Mouse (Mus musculus) MEL (cell line): ENCODE measurements at regions not wholly inside any gene's neighbourhood (a gene's known extent, or its start where the extent isn't known, plus 50 kb on each side); places are given as distances from the start of the nearest gene placed in this dataset.

ENCODE experiments used
- CTCF ChIP-seq, 3 experiments: IDR thresholded peaks in 2 of 3; conservative IDR thresholded peaks in 1 of 3; 2 replicates each; pipeline ENCODE4 v1.5.1; 2011 to 2012; ENCODE audit warnings: low read length in 3 of 3, low read depth in 2 of 3, mild to moderate bottlenecking in 2 of 3, improper control_type of control experiment in 1 of 3, inconsistent platforms in 1 of 3, mixed read lengths in 1 of 3, moderate library complexity in 1 of 3; ENCODE audit not compliant: control insufficient read depth in 1 of 3, insufficient read depth in 1 of 3, poor library complexity in 1 of 3, severe bottlenecking in 1 of 3
- GATA1 ChIP-seq: IDR thresholded peaks from 2 replicates; pipeline ENCODE4 v1.6.1; 2011; ENCODE audit warnings: low read depth, low read length, improper control_type of control experiment
- HCFC1 ChIP-seq: IDR thresholded peaks from 2 replicates; pipeline ENCODE4 v1.6.1; 2012; ENCODE audit warnings: low read depth, mild to moderate bottlenecking, inconsistent platforms, low read length, improper control_type of control experiment, moderate library complexity
- MAFK ChIP-seq: IDR thresholded peaks from 2 replicates; pipeline ENCODE4 v1.6.1; 2011; ENCODE audit warnings: low read depth, mild to moderate bottlenecking, low read length, improper control_type of control experiment, borderline replicate concordance
- MAX ChIP-seq: IDR thresholded peaks from 2 replicates; pipeline ENCODE4 v1.6.1; 2011; ENCODE audit warnings: low read length, improper control_type of control experiment
- MYC ChIP-seq: IDR thresholded peaks from 2 replicates; pipeline ENCODE4 v1.6.1; 2011; ENCODE audit warnings: low read depth, mild to moderate bottlenecking, low read length, improper control_type of control experiment, moderate library complexity
- NRF1 ChIP-seq: IDR thresholded peaks from 2 replicates; pipeline ENCODE4 v1.6.1; 2014; ENCODE audit warnings: low read depth, mild to moderate bottlenecking, inconsistent platforms, low read length, improper control_type of control experiment, moderate library complexity; ENCODE audit not compliant: poor library complexity, insufficient read depth, severe bottlenecking
- POLR2A ChIP-seq, 2 experiments: IDR thresholded peaks; 2 replicates each; pipeline ENCODE4 v1.6.1; 2011 to 2012; ENCODE audit warnings: low read length in 2 of 2, mild to moderate bottlenecking in 2 of 2, control low read depth in 1 of 2, improper control_type of control experiment in 1 of 2, low read depth in 1 of 2, moderate library complexity in 1 of 2; ENCODE audit not compliant: control insufficient read depth in 1 of 2, insufficient read depth in 1 of 2, poor library complexity in 1 of 2
- POLR2AphosphoS2 ChIP-seq: IDR thresholded peaks from 2 replicates; pipeline ENCODE4 v1.6.1; 2011; ENCODE audit warnings: low read length, improper control_type of control experiment
- SIN3A ChIP-seq: IDR thresholded peaks from 2 replicates; pipeline ENCODE4 v1.6.1; 2012; ENCODE audit warnings: low read length, improper control_type of control experiment, inconsistent platforms
- TBP ChIP-seq: IDR thresholded peaks from 2 replicates; pipeline ENCODE4 v1.8.0; 2011; ENCODE audit warnings: low read depth, low read length, improper control_type of control experiment
- ZNF384 ChIP-seq: IDR thresholded peaks from 2 replicates; pipeline ENCODE4 v1.6.1; 2012; ENCODE audit warnings: low read depth, mild to moderate bottlenecking, inconsistent platforms, low read length, improper control_type of control experiment

DNA sequence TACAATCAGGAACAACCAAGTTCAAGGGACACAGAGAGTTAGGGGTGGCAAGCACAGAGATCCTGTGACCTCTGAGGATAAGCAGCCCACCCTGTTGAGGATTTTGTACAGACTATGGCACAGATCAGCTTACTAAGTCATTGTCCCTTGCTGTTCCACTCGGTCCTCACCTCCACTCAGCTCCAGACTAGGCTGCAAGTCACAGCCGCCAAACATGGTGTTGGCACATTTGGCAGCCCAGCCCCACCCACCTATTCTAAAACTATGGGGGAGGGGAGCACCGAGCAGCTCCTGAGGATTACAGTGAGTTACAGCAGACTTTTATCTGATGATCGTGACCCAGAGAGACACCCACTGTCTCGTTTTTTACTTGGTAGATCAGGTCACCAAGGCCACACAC, 93.0 kb upstream of the Oxgr1 start:
- TF ChIP-seq MAFK (no peak), MAX (no peak), CTCF (IDR thresholded peaks at IDR 0.05 in 2 of 3, conservative IDR thresholded peaks at IDR 0.05 in 1 of 3; ENCODE audit: control insufficient read depth in 1 of 3, insufficient read depth in 1 of 3, low read depth in 2 of 3, low read length in 3 of 3, poor library complexity in 1 of 3, severe bottlenecking in 1 of 3) (no peak), POLR2A (IDR thresholded peaks at IDR 0.05; ENCODE audit: control insufficient read depth in 1 of 2, insufficient read depth in 1 of 2, low read depth in 1 of 2, low read length in 2 of 2, poor library complexity in 1 of 2) (no peak), MYC (no peak), POLR2AphosphoS2 (no peak), NRF1 (no peak), HCFC1 (no peak), GATA1 (no peak), TBP (no peak), ZNF384 (no peak), SIN3A (no peak)
